Mouse (Mus musculus): ENCODE results near the gene Rptor.

- no peak for TF ChIP-seq POLR2A (IDR thresholded peaks at IDR 0.05; ENCODE audit: control insufficient read depth in 1 of 2, insufficient read depth in 1 of 2, low read depth in 1 of 2, low read length in 2 of 2, poor library complexity in 1 of 2)
- no peak for TF ChIP-seq MAZ (IDR thresholded peaks at IDR 0.05; ENCODE audit: low read depth, low read length)
Measured at GRCm38 (mm10) chr11:119809309-119809708, 206.6 kb downstream of the Rptor start.

Measured in MEL (cell line).